Mouse (Mus musculus) kidney, embryonic 16.5 days (tissue): ENCODE measurements around the gene Ctnnbl1. TPM values are rescaled to one million over a fixed set of nuclear protein-coding genes. Genes with fewer than 3 reads are reported as not detected.
A peak's percentile ranks its signal among the peaks of the same experiment; 100 is the strongest.

Experiments used
- ATAC-seq: fragments of 200-750 bp; cut with Nextera tagmentation; 2 replicates; pipeline ENCODE4 v1.8.0; 2017; ENCODE audit warnings: moderate TSS enrichment; ENCODE audit not compliant: low FRiP score, low TSS enrichment
- H3K27ac ChIP-seq: fragments of 300-500 bp; sonication (generic); 2 replicates; pipeline ENCODE4 v1.5.1; 2014; ENCODE audit warnings: low read length
- H3K27me3 ChIP-seq: fragments of 300-500 bp; sonication (generic); 2 replicates; pipeline ENCODE4 v1.6.1; 2014; ENCODE audit warnings: low read length, control low read depth, mixed read lengths; ENCODE audit not compliant: insufficient read depth
- H3K36me3 ChIP-seq: fragments of 300-500 bp; sonication (generic); 2 replicates; pipeline ENCODE4 v1.6.1; 2014; ENCODE audit warnings: low read length, control low read depth, mixed read lengths; ENCODE audit not compliant: insufficient read depth
- H3K4me1 ChIP-seq: fragments of 300-500 bp; sonication (generic); 2 replicates; pipeline ENCODE4 v1.6.1; 2014; ENCODE audit warnings: low read length, control low read depth, mixed read lengths; ENCODE audit not compliant: insufficient read depth
- H3K4me2 ChIP-seq: fragments of 300-500 bp; sonication (generic); replicated peaks from 2 replicates; pipeline ENCODE4 v1.6.1; 2014; ENCODE audit warnings: low read depth, low read length
- H3K4me3 ChIP-seq: fragments of 300-500 bp; sonication (generic); 2 replicates; pipeline ENCODE4 v1.5.1; 2014; ENCODE audit warnings: mild to moderate bottlenecking, low read length
- H3K9ac ChIP-seq: fragments of 300-500 bp; sonication (generic); replicated peaks from 2 replicates; pipeline ENCODE4 v1.6.1; 2014; ENCODE audit warnings: low read length
- H3K9me3 ChIP-seq: fragments of 300-500 bp; sonication (generic); 2 replicates; pipeline ENCODE4 v1.6.1; 2016; ENCODE audit warnings: low read length, control low read depth
- WGBS: fragments of 180-500 bp; shearing (Covaris S2); extraction: QIAGEN DNeasy Blood & Tissue Kit; methylation state at CpG from one replicate; pipeline ENCODE4 v1.1.7; 2014; 5-methylcytosine and 5-hydroxymethylcytosine counted together
- polyA plus RNA-seq: library from polyadenylated mRNA; unstranded; fragments of >200 nt; fragmentation: Nextera tagmentation; extraction: Ambion mirVana; gene quantifications from 2 replicates; pipeline ENCODE4 v1.2.1, GENCODE M21; 2015

Ctnnbl1 gene
- polyA plus RNA-seq, 1 experiment from 2014 or later: 72.0 TPM

DNA sequence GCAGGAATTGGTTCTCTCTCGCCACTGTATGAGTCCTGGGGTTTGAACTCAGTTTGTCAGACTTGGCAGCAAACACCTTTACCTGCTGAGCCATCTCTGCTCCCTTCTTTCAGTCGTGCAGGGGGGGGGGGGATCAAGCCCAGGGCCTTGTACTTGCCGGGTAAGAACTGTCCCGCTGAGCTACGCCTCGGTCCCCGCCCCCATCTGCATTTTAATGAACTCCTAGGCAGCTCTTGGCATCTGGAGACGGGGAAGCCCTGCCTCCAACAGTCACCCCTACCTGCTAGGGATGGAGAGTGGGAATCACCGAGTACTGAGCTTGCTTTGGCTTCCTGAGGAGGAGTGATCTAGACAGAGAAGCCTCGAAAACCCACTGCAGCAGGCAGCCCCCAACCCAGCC, 181.3 kb downstream of the Ctnnbl1 start:
- Histone ChIP-seq H3K4me1 (peaks cover 15% of the 10 kb centered on the region), H3K27me3 (peaks cover 46% of the 10 kb centered on the region), H3K9me3 (no peaks in the 10 kb centered on the region), H3K27ac (no peak overlapping the region), H3K4me2 (no peak overlapping the region), H3K4me3 (no peak overlapping the region), H3K36me3 (no peaks in the 10 kb centered on the region), H3K9ac (no peak overlapping the region)
- no peak for ATAC-seq
- 11% methylated on average over 10 of the region's 10 CpGs for WGBS

DNA sequence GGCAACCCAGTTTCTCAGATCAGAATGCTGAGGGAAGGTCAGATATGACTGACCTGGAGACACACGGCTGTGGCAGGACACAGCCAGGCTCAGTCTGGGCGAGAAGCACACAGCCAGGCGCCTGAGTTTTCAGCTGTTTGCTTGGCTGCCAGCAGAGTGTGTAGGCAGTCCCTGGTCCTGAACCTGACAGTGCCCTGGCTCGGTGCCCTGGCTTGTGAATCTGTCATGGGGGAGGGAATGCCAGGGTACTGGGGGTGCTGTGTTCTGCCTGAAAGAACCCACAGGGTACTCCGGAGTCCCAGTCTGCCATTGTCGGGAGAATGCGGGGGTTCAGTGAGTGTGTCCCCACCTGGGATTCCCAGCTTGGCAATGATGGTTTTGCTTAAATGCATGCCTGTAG, 184.3 kb downstream of the Ctnnbl1 start:
- Histone ChIP-seq H3K27me3 (peaks cover 20% of the 10 kb centered on the region), H3K4me3 (no peak overlapping the region), H3K9ac (no peak overlapping the region), H3K9me3 (no peaks in the 10 kb centered on the region), H3K4me2 (no peak overlapping the region), H3K4me1 (peaks cover 15% of the 10 kb centered on the region; the same call in 1 of the 2 replicates), H3K27ac (no peak overlapping the region), H3K36me3 (no peaks in the 10 kb centered on the region)
- ATAC-seq: no peak
- WGBS: 61% methylated on average over 7 of the region's 7 CpGs

DNA sequence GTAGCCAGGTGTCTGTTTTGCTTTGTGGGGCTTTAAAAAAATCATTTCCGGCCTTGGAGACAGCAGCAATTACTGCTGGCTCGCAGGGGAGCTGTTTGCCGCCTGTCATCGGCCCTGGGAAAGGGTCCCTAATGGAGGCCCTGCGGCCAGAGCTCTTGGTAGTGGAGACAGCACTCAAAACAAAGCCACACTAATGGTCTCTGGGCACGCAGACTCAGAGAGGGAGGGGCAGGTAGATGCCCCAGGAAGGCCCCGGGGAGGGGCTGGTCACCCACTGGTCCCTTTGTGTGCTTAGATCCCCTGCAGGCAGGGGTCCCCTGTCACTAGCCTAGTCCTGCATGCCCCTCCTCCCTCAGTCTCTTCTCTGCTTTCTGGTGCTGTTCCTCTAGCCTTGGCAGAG, 186.2 kb downstream of the Ctnnbl1 start:
- Histone ChIP-seq H3K4me3 (no peak overlapping the region), H3K9ac (no peak overlapping the region), H3K4me1 (peaks cover 20% of the 10 kb centered on the region; the same call in 1 of the 2 replicates), H3K36me3 (no peaks in the 10 kb centered on the region), H3K27ac (no peak overlapping the region), H3K27me3 (peaks cover 7% of the 10 kb centered on the region; the same call in 1 of the 2 replicates), H3K4me2 (no peak overlapping the region), H3K9me3 (no peaks in the 10 kb centered on the region)
- ATAC-seq: no peak
- WGBS: 2% methylated on average over 7 of the region's 7 CpGs

DNA sequence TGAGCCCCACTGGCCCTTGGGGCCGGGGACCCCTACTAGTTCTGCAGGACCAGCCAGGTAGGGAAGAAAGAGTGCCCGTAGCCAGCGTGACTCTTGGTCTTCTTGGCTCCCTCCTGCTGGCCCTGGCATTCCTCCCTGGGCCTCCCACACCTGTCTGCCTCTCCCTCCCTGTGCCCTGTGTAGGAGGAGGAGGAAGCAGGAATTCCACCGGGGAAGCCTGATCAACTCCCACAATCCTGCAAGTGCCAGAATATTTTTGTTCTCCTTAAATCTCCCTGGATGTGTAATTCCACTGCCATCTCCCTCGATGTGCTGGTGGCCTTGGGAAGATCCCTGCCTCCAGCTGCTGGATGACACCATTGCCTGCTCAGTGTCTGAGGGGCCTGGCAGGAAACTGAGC, 187.3 kb downstream of the Ctnnbl1 start:
- Histone ChIP-seq H3K4me3 (no peak overlapping the region), H3K36me3 (no peaks in the 10 kb centered on the region), H3K4me1 (peaks cover 20% of the 10 kb centered on the region; the same call in 1 of the 2 replicates), H3K27me3 (peaks cover 7% of the 10 kb centered on the region; the same call in 1 of the 2 replicates), H3K9ac (no peak overlapping the region), H3K4me2 (no peak overlapping the region), H3K9me3 (no peaks in the 10 kb centered on the region), H3K27ac (no peak overlapping the region)
- WGBS: 30% methylated on average over 5 of the region's 5 CpGs
- no peak for ATAC-seq

DNA sequence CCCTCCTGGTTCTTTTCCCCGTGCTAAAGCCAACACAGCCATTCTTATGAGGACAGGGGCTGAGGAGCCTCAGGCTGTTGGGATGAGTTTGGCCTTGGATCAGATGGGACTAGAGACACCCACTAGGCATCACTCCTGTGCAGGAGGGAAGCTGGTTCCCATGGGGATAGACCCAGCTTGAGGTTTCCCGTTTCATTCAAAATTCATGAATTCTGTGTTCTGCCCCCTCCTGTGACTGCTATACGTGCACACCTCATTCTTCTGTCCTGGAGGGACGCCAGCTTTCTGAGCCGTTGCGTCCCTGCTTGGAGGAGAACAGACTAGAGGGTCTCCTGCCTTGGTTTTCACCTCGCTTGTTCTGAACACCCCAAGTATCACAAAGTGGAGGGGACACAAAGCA, 189.3 kb downstream of the Ctnnbl1 start:
- Histone ChIP-seq H3K4me2 (no peak overlapping the region), H3K9me3 (no peaks in the 10 kb centered on the region), H3K27me3 (peaks cover 5% of the 10 kb centered on the region; the same call in 1 of the 2 replicates), H3K4me1 (peaks cover 20% of the 10 kb centered on the region; the same call in 1 of the 2 replicates), H3K36me3 (no peaks in the 10 kb centered on the region), H3K9ac (no peak overlapping the region), H3K4me3 (no peak overlapping the region), H3K27ac (no peak overlapping the region)
- no peak for ATAC-seq
- WGBS: 59% methylated on average over 7 of the region's 7 CpGs

DNA sequence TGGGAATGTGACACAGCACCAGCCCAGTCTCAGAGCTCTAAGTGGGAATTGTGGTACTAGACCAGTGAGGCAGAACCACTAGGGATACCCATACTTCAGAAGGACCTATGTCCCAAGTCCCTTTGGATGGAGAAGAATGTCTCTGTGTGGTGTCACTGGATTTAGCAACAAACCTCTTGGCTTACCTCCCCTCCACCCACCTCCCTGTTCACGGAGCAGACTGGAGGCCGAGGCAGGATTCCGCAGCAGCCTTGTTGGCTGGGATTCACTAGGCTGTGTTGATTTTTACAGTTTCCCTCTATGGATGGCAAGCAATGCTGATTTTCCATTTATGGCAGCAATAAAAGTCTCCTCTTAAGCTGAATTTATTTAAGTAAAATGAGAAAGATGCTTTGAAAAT, 189.7 kb downstream of the Ctnnbl1 start:
- H3K4me1 ChIP-seq: peaks cover 20% of the 10 kb centered on the region; the same call in 1 of the 2 replicates
- 53% methylated on average over 3 of the region's 3 CpGs for WGBS

DNA sequence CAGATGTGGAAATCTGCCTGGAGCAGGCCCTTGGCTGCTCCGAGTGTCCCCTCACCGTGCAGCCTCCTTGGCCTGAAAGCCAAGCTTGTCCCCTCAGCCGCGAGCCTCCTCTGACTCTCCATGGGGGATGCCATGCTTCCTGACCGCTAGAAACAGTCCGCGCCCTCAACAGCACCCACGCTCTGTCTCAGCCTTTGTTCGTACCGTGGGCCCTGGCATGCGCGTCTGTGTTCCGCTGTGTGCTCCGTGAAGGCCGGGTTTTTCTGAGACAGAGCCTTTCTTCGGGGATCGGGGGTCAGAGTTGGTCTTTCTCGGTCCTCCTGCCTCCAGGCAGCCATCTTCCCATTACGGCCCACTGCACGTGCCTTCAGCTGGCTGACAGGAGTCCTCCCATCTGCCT, 190.2 kb downstream of the Ctnnbl1 start:
- Histone ChIP-seq H3K9me3 (no peaks in the 10 kb centered on the region), H3K36me3 (no peaks in the 10 kb centered on the region), H3K4me2 (no peak overlapping the region), H3K9ac (no peak overlapping the region), H3K27me3 (peaks cover 5% of the 10 kb centered on the region; the same call in 1 of the 2 replicates), H3K27ac (no peak overlapping the region), H3K4me3 (no peak overlapping the region), H3K4me1 (peaks cover 20% of the 10 kb centered on the region; the same call in 1 of the 2 replicates)
- 43% methylated on average over 20 of the region's 20 CpGs for WGBS
- 0 out of 2 replicates have a peak, but pooled peaks have one; percentile 28 for ATAC-seq

More for the DNA sequence above, 189.7 kb downstream of the Ctnnbl1 start:
- no peak overlapping the region for H3K27ac ChIP-seq
- no peak overlapping the region for H3K4me2 ChIP-seq
- no peak for ATAC-seq
- H3K36me3 ChIP-seq: no peaks in the 10 kb centered on the region
- peaks cover 5% of the 10 kb centered on the region; the same call in 1 of the 2 replicates for H3K27me3 ChIP-seq
- no peak overlapping the region for H3K4me3 ChIP-seq
- H3K9ac ChIP-seq: no peak overlapping the region
- H3K9me3 ChIP-seq: no peaks in the 10 kb centered on the region

DNA sequence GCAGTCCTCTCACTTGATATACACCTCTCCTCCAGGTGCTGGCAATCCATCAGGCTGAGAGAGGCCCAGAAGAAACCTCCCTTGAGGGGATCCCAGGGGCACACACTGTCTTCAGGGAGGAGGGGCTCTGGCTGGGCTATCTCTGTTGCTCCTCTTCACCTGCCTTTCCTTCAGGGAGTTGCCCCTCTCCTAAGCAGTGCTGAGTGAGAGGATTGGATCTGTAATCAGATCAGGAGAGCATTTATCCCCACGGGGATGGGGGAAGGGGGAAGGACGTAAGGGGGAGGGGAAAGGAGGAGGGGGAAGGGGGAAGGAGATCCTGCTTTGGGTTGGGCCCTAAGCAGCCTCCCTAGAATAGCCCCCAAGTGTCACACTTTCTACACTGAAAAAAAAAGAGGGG, 190.6 kb downstream of the Ctnnbl1 start:
- ATAC-seq: no peak
- Histone ChIP-seq H3K36me3 (no peaks in the 10 kb centered on the region), H3K4me3 (no peak overlapping the region), H3K9ac (no peak overlapping the region), H3K9me3 (no peaks in the 10 kb centered on the region), H3K27me3 (peaks cover 5% of the 10 kb centered on the region; the same call in 1 of the 2 replicates), H3K27ac (no peak overlapping the region), H3K4me1 (peaks cover 19% of the 10 kb centered on the region; the same call in 1 of the 2 replicates), H3K4me2 (no peak overlapping the region)
- WGBS: 31% methylated on average over 2 of the region's 2 CpGs

DNA sequence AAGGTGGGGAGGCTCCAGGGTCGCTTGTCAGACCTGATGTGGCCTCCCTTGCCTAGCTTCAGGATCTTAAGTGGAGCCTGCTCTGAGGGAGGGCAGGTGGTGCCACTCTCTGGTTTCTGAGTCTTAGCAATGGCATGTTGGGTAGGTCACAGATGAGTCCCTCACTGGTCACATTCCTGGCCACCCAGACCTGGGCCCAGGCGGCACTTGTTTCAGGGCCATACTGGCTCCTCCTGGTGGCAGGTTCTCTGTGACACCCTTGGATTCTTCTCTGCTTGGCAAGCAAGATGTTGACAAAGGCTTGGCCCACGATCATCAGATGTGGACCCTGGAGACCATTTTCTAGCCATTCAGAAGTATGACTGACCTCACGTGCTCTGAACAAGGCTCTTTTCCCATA, 195.5 kb downstream of the Ctnnbl1 start:
- WGBS: 71% methylated on average over 4 of the region's 4 CpGs
- no peaks in the 10 kb centered on the region for H3K27me3 ChIP-seq
- H3K9me3 ChIP-seq: no peaks in the 10 kb centered on the region
- H3K36me3 ChIP-seq: no peaks in the 10 kb centered on the region
- H3K4me3 ChIP-seq: no peak overlapping the region
- no peak for ATAC-seq
- H3K4me2 ChIP-seq: no peak overlapping the region
- no peak overlapping the region for H3K9ac ChIP-seq
- 0 out of 2 replicates have a peak, but pooled peaks cover 2% of the 10 kb centered on the region for H3K4me1 ChIP-seq
- no peak overlapping the region for H3K27ac ChIP-seq

DNA sequence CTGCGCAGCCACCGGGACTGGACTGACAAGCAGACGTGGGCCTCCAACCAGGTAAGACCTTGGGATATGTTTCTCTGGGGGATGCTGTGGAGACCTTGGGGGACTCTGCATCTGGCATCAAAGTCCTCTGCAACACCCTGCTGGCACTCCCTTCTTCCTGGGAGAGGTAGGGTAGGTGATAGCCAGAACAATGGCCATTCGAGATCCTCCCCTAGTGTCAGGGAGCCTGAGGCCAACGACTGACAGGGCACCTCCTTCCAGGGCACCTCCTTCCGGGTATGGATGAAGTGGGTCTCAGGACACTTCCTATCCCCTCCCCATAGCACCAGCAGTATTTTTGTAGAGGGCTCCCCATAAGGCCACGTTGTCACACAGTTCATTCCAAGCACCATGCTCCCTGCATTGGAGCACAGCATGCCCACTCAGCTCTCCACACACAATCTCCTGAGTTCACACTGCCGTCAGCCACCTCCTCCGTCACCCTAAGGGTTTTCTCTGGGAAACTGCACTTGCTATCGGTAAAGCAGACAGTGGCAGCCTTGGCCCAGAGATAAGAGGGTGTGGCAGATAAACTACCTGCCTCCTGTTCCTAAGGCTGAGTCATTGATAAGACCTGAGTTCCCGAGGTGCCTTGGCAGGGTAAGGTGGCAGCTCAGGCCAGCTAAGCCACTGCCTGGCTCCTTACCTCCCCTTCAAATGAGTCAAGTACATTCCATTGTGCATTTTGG, 198.4 kb downstream of the Ctnnbl1 start:
- H3K4me1 ChIP-seq: peaks cover 4% of the 10 kb centered on the region; the same call in 1 of the 2 replicates
- no peaks in the 10 kb centered on the region for H3K36me3 ChIP-seq
- 77% methylated on average over 11 of the region's 11 CpGs for WGBS
- no peak overlapping the region for H3K9ac ChIP-seq
- ATAC-seq: no peak
- H3K27me3 ChIP-seq: peaks cover 9% of the 10 kb centered on the region
- H3K4me3 ChIP-seq: no peak overlapping the region
- no peak overlapping the region for H3K27ac ChIP-seq
- no peaks in the 10 kb centered on the region for H3K9me3 ChIP-seq
- no peak overlapping the region for H3K4me2 ChIP-seq
